Mouse (Mus musculus) kidney, adult 8-10 months (tissue): ENCODE measurements around the gene Rhoa.

ENCODE experiments used
- DNase-seq, 2 experiments: peaks; one replicate each; pipeline ENCODE4 v3.0.0; 2022

Rhoa gene

DNA sequence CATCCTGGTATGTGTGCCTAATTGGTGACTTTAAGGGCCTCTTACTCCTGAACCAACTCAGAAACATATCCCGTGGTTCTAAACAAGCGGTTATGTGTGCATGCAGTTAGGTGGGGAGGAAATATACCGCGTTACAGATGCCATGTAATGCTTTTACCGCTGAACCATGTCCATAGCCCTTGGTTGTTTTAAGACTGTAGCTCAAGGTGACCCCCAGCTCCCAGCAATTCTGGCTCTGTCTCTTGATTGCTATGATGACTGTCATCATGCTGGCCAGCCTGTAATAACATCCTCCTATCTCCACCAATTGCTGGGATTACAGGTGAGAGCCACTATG lies 35.2 kb downstream of the Rhoa start:
- DNase-seq = peak in 1 of 2 experiments; percentile 24

DNA sequence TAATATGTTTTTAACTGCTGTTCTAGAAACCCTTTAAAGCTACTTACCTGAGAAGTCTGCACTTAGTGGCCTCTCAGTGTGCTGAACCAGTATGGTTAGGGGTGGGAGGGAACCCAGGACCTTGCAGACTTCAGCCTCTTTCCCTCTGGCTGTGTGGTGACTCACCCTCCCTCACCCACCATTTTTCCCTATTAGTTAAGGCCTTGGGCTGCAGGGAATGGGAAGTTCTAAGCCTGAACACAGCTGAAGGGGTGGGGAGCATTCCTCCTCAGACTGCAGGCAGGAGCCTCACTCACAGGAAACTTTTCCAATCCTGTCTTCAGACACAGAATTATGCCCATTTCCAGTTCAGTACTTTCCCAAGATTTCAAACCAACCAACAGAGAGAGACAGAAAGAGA lies 35.9 kb downstream of the Rhoa start:
- peak in 1 of 2 experiments; percentile 14 for DNase-seq

GRCm38 (mm10) chr9:108342301-108342831 lies 36.4 kb downstream of the Rhoa start:
- DNase-seq = peak; percentile 69 to 87

- no peak for DNase-seq
Measured at GRCm38 (mm10) chr9:108343331-108343730, 37.4 kb downstream of the Rhoa start.

GRCm38 (mm10) chr9:108343835-108344234 lies 37.9 kb downstream of the Rhoa start:
- no peak for DNase-seq

GRCm38 (mm10) chr9:108344471-108344870 lies 38.5 kb downstream of the Rhoa start:
- DNase-seq = no peak

DNA sequence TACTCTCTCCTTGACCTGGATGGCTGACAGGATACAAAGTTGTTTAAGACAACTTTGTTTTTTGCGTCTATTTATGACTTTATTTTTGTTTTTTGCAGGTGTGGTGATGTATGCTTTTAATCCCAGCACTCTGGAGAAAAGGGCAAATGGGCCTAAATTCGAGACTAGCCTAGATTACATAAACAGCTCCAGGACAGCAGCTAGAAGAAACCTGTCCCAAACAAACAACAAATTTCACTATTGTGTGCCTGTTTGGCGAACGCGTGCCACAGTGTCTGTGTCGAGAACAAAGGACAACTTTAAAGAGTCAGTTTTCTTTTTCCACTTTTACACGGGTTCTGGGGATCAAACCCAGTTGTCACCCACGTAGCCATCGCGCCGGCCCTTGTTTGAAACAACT lies 41.1 kb downstream of the Rhoa start:
- DNase-seq = no peak

DNA sequence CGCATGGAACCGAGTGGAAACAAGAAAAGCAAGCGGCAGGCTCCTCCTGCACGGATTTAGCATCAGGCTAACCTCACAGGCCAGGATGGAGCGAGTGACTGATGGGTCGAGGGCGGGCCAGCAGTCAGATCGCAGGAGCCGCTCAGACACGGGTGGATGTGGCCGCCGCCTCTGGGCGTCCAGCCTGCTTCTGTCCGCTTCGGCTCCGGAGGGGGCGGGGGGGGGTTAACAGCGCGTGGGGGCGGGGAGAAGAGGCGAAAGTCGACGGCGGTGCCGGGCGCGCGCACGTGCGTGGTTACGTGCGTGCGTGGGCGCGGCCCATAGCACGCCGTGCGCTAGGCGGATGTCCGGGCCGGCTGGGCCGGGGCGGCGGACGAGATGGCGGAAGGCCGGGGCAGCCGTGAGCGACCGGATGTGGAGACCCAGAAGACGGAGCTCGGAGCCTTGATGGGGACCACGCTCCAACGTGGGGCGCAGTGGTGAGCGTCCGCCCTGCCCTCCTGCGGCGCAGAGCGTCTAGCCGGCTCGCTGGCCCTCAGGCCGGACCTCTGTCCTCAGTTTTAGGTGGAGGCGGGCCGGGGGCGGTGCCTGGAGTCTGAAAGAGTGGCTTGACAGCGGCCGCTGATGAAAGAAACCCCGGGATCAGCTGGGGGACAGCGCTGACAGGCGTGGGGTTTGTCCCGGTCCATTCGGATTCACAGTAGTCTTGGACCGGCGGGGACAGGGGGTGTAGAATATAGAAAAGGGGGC lies 41.8 kb downstream of the Rhoa start, which contains the start of gene Usp4:
Gene Usp4, plus strand, starts transcription at position 314 of the 750 bp plus-strand sequence.
- DNase-seq = peak; percentile 84 to 87

DNA sequence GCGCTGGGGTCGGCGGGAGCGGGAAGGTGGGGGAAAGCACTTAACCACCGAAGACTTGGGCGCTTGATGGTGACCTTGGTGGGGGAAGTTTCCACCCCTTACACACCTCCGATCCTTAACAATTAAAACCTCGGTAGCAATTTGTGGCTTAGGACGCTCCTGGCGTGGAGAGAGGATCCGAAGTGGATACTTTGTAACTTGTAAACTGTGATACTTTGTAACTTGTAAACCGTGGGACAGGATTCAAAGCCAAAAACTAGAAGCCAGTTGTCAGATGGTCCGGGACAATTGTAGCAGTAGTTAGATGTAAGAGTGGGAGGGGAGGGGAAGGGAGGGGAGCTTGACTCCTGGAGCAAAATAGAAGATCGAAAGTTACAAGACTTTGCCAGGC lies 42.4 kb downstream of the Rhoa start:
- no peak for DNase-seq

DNA sequence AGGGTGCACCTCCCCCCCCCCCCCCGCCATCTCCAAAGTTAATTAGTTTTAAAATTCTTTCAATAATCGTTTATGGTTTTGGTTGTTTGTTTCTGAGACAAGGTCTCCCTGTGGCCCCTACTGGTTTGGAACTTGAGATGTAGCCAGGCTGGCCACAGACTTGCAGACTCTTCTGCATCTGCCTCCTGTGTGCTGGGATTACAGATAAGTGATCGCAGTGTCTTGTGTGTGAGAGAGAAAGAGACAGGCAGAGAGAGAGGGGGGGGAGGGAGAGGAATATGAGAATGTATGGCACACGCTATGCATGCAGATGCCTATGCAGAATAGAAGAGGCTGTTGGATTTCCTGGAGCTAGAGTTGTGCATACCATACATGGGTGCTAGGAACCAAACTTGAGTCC lies 43.8 kb downstream of the Rhoa start:
- DNase-seq = no peak

DNA sequence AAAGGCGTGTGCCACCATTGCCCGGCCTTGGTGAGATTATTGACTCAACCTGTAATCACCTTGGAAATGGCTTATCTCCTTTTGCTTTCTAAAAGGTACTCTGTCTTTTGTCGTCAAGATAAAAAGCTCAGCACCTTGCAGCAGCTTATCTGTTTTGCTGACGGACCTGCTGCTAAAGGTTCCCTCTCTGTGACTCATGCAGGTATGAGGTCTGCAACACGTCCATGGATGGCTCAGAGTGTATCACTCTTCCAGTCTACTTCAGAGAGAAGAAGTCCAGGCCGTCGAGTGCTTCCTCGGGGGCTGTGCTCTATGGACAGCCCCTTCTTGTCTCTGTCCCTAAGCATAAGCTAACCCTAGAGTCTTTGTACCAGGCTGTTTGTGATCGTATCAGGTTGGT lies 72.3 kb downstream of the Rhoa start:
- DNase-seq = no peak

GRCm38 (mm10) chr9:108378736-108379135 lies 72.8 kb downstream of the Rhoa start:
- DNase-seq = no peak

GRCm38 (mm10) chr9:108379294-108379693 lies 73.4 kb downstream of the Rhoa start:
- DNase-seq = no peak

DNA sequence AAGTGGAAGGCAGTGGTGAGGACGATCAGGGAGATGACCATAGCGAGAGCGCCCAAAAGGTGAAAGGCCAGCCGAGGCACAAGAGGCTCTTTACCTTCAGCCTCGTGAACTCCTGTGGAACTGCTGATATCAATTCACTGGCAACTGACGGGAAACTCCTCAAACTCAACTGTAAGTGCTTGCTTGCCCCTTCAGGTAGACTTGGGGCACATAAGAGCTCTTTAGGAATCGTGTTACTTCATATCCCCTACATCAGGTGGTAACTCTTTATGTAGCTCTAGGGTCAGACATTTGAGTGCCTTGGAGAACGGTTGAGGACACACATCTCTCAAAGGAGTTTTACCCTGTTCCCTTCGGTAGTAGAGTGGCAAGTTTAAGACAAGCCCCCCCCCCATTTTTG lies 75.5 kb downstream of the Rhoa start:
- no peak for DNase-seq

- DNase-seq = peak; percentile 65 to 69
Measured at GRCm38 (mm10) chr9:108385006-108385405, 79.1 kb downstream of the Rhoa start.

- no peak for DNase-seq
Measured at GRCm38 (mm10) chr9:108386816-108387215, 80.9 kb downstream of the Rhoa start.
